Mouse (Mus musculus): ENCODE measurements at regions not wholly inside any gene's neighbourhood (a gene's known extent, or its start where the extent isn't known, plus 50 kb on each side); places are given as distances from the start of the nearest gene placed in this dataset.

- TF ChIP-seq MYB (IDR thresholded peaks at IDR 0.05; ENCODE audit: low read depth, low read length), result no peak
- TF ChIP-seq MYC (IDR thresholded peaks at IDR 0.05; ENCODE audit: low read depth, low read length), result no peak
Measured at GRCm38 (mm10) chr9:120874416-120874976, 54.5 kb upstream of the Ctnnb1 start (continued).

- Histone ChIP-seq H3K79me2 (ENCODE audit: control insufficient read depth, insufficient read depth, low read length, poor library complexity) (no peaks in the 10 kb centered on the region), H3K27ac (ENCODE audit: control insufficient read depth, low read depth, low read length) (no peak overlapping the region), H3K9me3 (replicated peaks; ENCODE audit: insufficient read depth, low read length) (no peaks in the 10 kb centered on the region), H3K4me3 (ENCODE audit: control insufficient read depth in 1 of 2, insufficient read depth in 1 of 2, low read depth in 2 of 2, low read length in 2 of 2) (no peak overlapping the region), H3K9ac (ENCODE audit: control insufficient read depth, low read depth, low read length, poor library complexity, severe bottlenecking) (no peak overlapping the region), H3K4me1 (ENCODE audit: control insufficient read depth in 1 of 2, insufficient read depth in 2 of 2, low read length in 2 of 2) (peaks cover 14 to 28% of the 10 kb centered on the region in 2 experiments), H3K36me3 (ENCODE audit: control insufficient read depth in 1 of 2, insufficient read depth in 2 of 2, low read length in 2 of 2) (peaks cover 0 to 18% of the 10 kb centered on the region in 2 experiments; a peak in 2 of 4 replicates), H3K27me3 (ENCODE audit: control insufficient read depth in 1 of 2, insufficient read depth in 2 of 2, low read length in 2 of 2) (no peaks in the 10 kb centered on the region; a peak in 1 of 4 replicates)
- TF ChIP-seq POLR2AphosphoS5 (IDR thresholded peaks at IDR 0.05; ENCODE audit: borderline replicate concordance, low read depth, low read length) (no peak), HCFC1 (IDR thresholded peaks at IDR 0.05; ENCODE audit: low read depth, low read length) (no peak), RCOR1 (IDR thresholded peaks at IDR 0.05; ENCODE audit: low read depth, low read length) (no peak), BHLHE40 (IDR thresholded peaks at IDR 0.05; ENCODE audit: borderline replicate concordance, low read depth, low read length) (no peak), NRF1 (IDR thresholded peaks at IDR 0.05; ENCODE audit: insufficient read depth, low read depth, low read length, poor library complexity, severe bottlenecking) (no peak), MAX (IDR thresholded peaks at IDR 0.05; ENCODE audit: low read length) (no peak), POLR2A (IDR thresholded peaks at IDR 0.05; ENCODE audit: control insufficient read depth in 1 of 2, insufficient read depth in 1 of 2, low read depth in 1 of 2, low read length in 2 of 2, poor library complexity in 1 of 2) (no peak), TCF12 (IDR thresholded peaks at IDR 0.05; ENCODE audit: low read depth, low read length) (no peak)
- no peak for DNase-seq (ENCODE audit: low read depth, low spot score)
Measured at GRCm38 (mm10) chr9:120877101-120877500, 51.9 kb upstream of the Ctnnb1 start.
